Mouse (Mus musculus): ENCODE data around the gene Kcnk10.

The Kcnk10 gene

GRCm38 (mm10) chr12:98519866-98520567 is 58.1 kb downstream of the Kcnk10 start:
- DNase-seq (ENCODE audit: low read depth), result no peak

- no peak for DNase-seq (ENCODE audit: low read depth)
These were observed 72.5 kb downstream of the Kcnk10 start for GRCm38 (mm10) chr12:98505601-98506000.

- DNase-seq (ENCODE audit: low read depth), result no peak
These were observed 76.4 kb downstream of the Kcnk10 start for GRCm38 (mm10) chr12:98501528-98502280.

GRCm38 (mm10) chr12:98501045-98501444 is 77.1 kb downstream of the Kcnk10 start:
- DNase-seq (ENCODE audit: low read depth), result no peak

- DNase-seq (ENCODE audit: low read depth), result no peak
These were observed 96.7 kb downstream of the Kcnk10 start for GRCm38 (mm10) chr12:98481460-98481859.

GRCm38 (mm10) chr12:98481048-98481447 is 97.1 kb downstream of the Kcnk10 start:
- DNase-seq (ENCODE audit: low read depth), result no peak

- DNase-seq (ENCODE audit: low read depth), result no peak
These were observed 100.2 kb downstream of the Kcnk10 start for GRCm38 (mm10) chr12:98477673-98478461.

GRCm38 (mm10) chr12:98471232-98471631 is 106.9 kb downstream of the Kcnk10 start:
- no peak for DNase-seq (ENCODE audit: low read depth)

GRCm38 (mm10) chr12:98470097-98470496 is 108.0 kb downstream of the Kcnk10 start:
- no peak for DNase-seq (ENCODE audit: low read depth)

GRCm38 (mm10) chr12:98467793-98468192 is 110.3 kb downstream of the Kcnk10 start:
- no peak for DNase-seq (ENCODE audit: low read depth)

GRCm38 (mm10) chr12:98459889-98460288 is 118.2 kb downstream of the Kcnk10 start:
- no peak for DNase-seq (ENCODE audit: low read depth)

- DNase-seq (ENCODE audit: low read depth), result no peak
These were observed 119.2 kb downstream of the Kcnk10 start for GRCm38 (mm10) chr12:98458944-98459343.

GRCm38 (mm10) chr12:98458516-98458915 is 119.6 kb downstream of the Kcnk10 start:
- DNase-seq (ENCODE audit: low read depth), result no peak

- DNase-seq (ENCODE audit: low read depth), result no peak
These were observed 124.9 kb downstream of the Kcnk10 start for GRCm38 (mm10) chr12:98453161-98453560.

- DNase-seq (ENCODE audit: low read depth), result no peak
These were observed 125.5 kb downstream of the Kcnk10 start for GRCm38 (mm10) chr12:98452646-98453045.

GRCm38 (mm10) chr12:98445637-98446036 is 132.5 kb downstream of the Kcnk10 start:
- no peak for DNase-seq (ENCODE audit: low read depth)

- DNase-seq (ENCODE audit: low read depth), result no peak
These were observed 133.2 kb downstream of the Kcnk10 start for GRCm38 (mm10) chr12:98444860-98445259.

GRCm38 (mm10) chr12:98443754-98444153 is 134.4 kb downstream of the Kcnk10 start:
- no peak for DNase-seq (ENCODE audit: low read depth)

GRCm38 (mm10) chr12:98438080-98438479 is 140.0 kb downstream of the Kcnk10 start:
- DNase-seq (ENCODE audit: low read depth), result no peak

GRCm38 (mm10) chr12:98430683-98431082 is 147.4 kb downstream of the Kcnk10 start:
- DNase-seq (ENCODE audit: low read depth), result no peak

GRCm38 (mm10) chr12:98421340-98421739 is 156.8 kb downstream of the Kcnk10 start:
- no peak for DNase-seq (ENCODE audit: low read depth)

- DNase-seq (ENCODE audit: low read depth), result no peak
These were observed 158.3 kb downstream of the Kcnk10 start for GRCm38 (mm10) chr12:98419849-98420248.

GRCm38 (mm10) chr12:98409580-98409979 is 168.5 kb downstream of the Kcnk10 start:
- DNase-seq (ENCODE audit: low read depth), result no peak
